Mouse (Mus musculus) heart, adult 2 months (tissue): ENCODE data around the gene Cisd2. TPM values are rescaled to one million over a fixed set of nuclear protein-coding genes. Genes with fewer than 3 reads are reported as not detected.

Experiments
- DNase-seq, 2 experiments: peaks; one replicate each; pipeline ENCODE4 v3.0.0; 2021
- H3K27ac ChIP-seq: fragments of 200-600 bp; 2 replicates; pipeline ENCODE4 v1.8.1; 2022
- H3K27me3 ChIP-seq: fragments of 200-500 bp; 2 replicates; pipeline ENCODE4 v1.6.1; 2012; ENCODE audit warnings: mild to moderate bottlenecking, low read length, inconsistent platforms, mixed read lengths; ENCODE audit not compliant: control insufficient read depth, insufficient read depth
- H3K36me3 ChIP-seq: fragments of 200-500 bp; 2 replicates; pipeline ENCODE4 v1.6.1; 2012; ENCODE audit warnings: low read length, inconsistent platforms; ENCODE audit not compliant: control insufficient read depth, insufficient read depth
- H3K4me1 ChIP-seq: fragments of 200-500 bp; 2 replicates; pipeline ENCODE4 v1.6.1; 2011; ENCODE audit warnings: low read length; ENCODE audit not compliant: control insufficient read depth, insufficient read depth
- H3K4me3 ChIP-seq: fragments of 200-600 bp; 2 replicates; pipeline ENCODE4 v1.8.1; 2022
- H3K79me2 ChIP-seq: fragments of 200-500 bp; replicated peaks from 2 replicates; pipeline ENCODE4 v1.6.1; 2012; ENCODE audit warnings: mild to moderate bottlenecking, inconsistent platforms, low read length, moderate library complexity, mixed read lengths; ENCODE audit not compliant: control insufficient read depth, insufficient read depth
- H3K9ac ChIP-seq: fragments of 200-500 bp; 2 replicates; pipeline ENCODE4 v1.6.1; 2012; ENCODE audit warnings: low read depth, mild to moderate bottlenecking, control low read depth, inconsistent platforms, low read length, mixed read lengths
- CTCF ChIP-seq: fragments of 200-600 bp; IDR thresholded peaks from 2 replicates; pipeline ENCODE4 v1.8.1; 2022; ENCODE audit warnings: antibody characterized with exemption, mild to moderate bottlenecking, moderate library complexity
- EP300 ChIP-seq: fragments of 200-500 bp; IDR thresholded peaks from 2 replicates; pipeline ENCODE4 v1.6.1; 2011; ENCODE audit warnings: low read depth, low read length, control low read depth; ENCODE audit not compliant: insufficient read depth
- POLR2A ChIP-seq: fragments of 200-500 bp; IDR thresholded peaks from 2 replicates; pipeline ENCODE4 v1.6.1; 2011; ENCODE audit warnings: mild to moderate bottlenecking, low read depth, low read length, control low read depth; ENCODE audit not compliant: insufficient read depth
- WGBS: fragments of 180-500 bp; shearing (Covaris S2); methylation state at CpG from one replicate; pipeline ENCODE4 v1.1.7; 2018; 5-methylcytosine and 5-hydroxymethylcytosine counted together
- intact Hi-C: fragments of 180-260 bp; cut with DNase I; formaldehyde crosslinking; loops from one replicate; pipeline ENCODE4 v1.15.1; 2025
- polyA plus RNA-seq: library from polyadenylated mRNA; depleted of rRNA; stranded (reverse); fragments of >200 nt; gene quantifications from 2 replicates; pipeline ENCODE4 v1.2.3, GENCODE M21; 2012
- total RNA-seq, 2 experiments: library from RNA; stranded (reverse); gene quantifications; 2 replicates each; pipeline ENCODE4 v1.2.3; 2021

Cisd2 gene
- total and polyA plus RNA-seq, 3 experiments, result 20.6 to 55.0 (median 47.1) TPM

GRCm38 (mm10) chr3:135407351-135407750 is 16.4 kb downstream of the Cisd2 start:
- Histone ChIP-seq H3K27ac (no peak overlapping the region), H3K4me1 (peaks cover 1% of the 10 kb centered on the region; the same call in 1 of the 2 replicates), H3K4me3 (no peak overlapping the region), H3K27me3 (no peaks in the 10 kb centered on the region), H3K9ac (no peak overlapping the region), H3K36me3 (peaks cover under 1% of the 10 kb centered on the region; the same call in 1 of the 2 replicates), H3K79me2 (no peaks in the 10 kb centered on the region)
- 49% methylated on average over 9 of the region's 9 CpGs for WGBS
- TF ChIP-seq CTCF (no peak), EP300 (no peak), POLR2A (no peak)
- DNase-seq, result no peak
- intact Hi-C loops, result no loop called here

- WGBS, result 72% methylated on average over 4 of the region's 4 CpGs
These were observed 19.1 kb downstream of the Cisd2 start for GRCm38 (mm10) chr3:135404599-135404998.

DNA sequence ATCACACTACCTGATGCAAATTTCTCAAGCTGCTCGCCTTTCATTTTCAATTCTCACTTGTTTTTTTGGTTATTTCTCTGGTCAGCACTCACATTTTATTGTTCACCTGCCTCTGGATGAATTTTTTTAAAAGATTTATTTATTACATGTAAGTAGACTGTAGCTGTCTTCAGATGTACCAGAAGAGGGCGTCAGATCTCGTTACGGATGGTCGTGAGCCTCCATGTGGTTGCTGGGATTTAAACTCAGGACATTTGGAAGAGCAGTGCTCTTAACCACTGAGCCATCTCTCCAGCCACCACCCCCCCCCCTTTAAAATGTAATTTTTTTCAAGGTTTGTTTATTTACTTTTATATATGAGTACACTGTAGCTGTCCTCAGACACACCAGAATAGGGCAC is 19.9 kb downstream of the Cisd2 start:
- no peak overlapping the region for H3K27ac ChIP-seq
- H3K36me3 ChIP-seq, result no peaks in the 10 kb centered on the region
- no peak for TF ChIP-seq POLR2A
- peak; percentile 39 for TF ChIP-seq CTCF
- no peak for TF ChIP-seq EP300
- WGBS, result 58% methylated on average over 5 of the region's 5 CpGs
- peaks cover 1% of the 10 kb centered on the region for H3K4me1 ChIP-seq
- H3K4me3 ChIP-seq, result no peak overlapping the region
- DNase-seq, result no peak
- intact Hi-C loops, result loop anchor here (2.0 to 5.0 kb wide), 7 partner anchors 19 to 327 kb away; partner anchors contain the start of genes Bdh2, Cisd2 and Manba
- no peaks in the 10 kb centered on the region for H3K27me3 ChIP-seq
- no peaks in the 10 kb centered on the region for H3K79me2 ChIP-seq
- no peak overlapping the region for H3K9ac ChIP-seq

More at GRCm38 (mm10) chr3:135404599-135404998, 19.1 kb downstream of the Cisd2 start:
- 0 out of 2 replicates have a peak, but pooled peaks have one; percentile 15 for TF ChIP-seq CTCF
- TF ChIP-seq POLR2A, result no peak
- peaks cover 1% of the 10 kb centered on the region for H3K4me1 ChIP-seq
- H3K4me3 ChIP-seq, result no peak overlapping the region
- H3K27me3 ChIP-seq, result no peaks in the 10 kb centered on the region
- no peaks in the 10 kb centered on the region for H3K79me2 ChIP-seq
- no peak for DNase-seq
- H3K27ac ChIP-seq, result no peak overlapping the region
- intact Hi-C loops, result loop anchor here (5.0 kb wide), 3 partner anchors 83 to 308 kb away; partner anchors contain the start of genes Bdh2 and Manba
- no peak overlapping the region for H3K9ac ChIP-seq
- H3K36me3 ChIP-seq, result no peaks in the 10 kb centered on the region

DNA sequence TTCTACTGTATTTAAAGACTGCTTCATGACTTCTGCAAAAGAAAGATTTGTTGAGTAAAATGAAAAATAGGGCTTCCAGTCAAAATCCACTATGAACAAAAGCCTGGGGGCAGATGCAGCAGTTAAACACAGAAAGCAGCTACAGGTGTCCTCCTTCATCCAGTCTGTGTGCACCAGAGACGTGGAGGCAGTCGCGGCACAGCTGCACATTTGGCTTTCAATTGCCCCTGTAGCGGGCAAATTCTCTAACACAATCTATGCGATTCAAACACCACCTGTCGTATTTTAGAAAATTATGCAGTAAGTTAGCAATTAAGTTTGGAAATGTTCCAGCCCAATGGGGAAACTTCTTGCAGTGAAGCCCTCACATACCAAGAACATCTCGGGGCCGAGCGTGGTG is 20.5 kb downstream of the Cisd2 start:
- Histone ChIP-seq H3K79me2 (no peaks in the 10 kb centered on the region), H3K27ac (no peak overlapping the region), H3K4me1 (peaks cover 1% of the 10 kb centered on the region), H3K4me3 (no peak overlapping the region), H3K27me3 (no peaks in the 10 kb centered on the region), H3K36me3 (no peaks in the 10 kb centered on the region), H3K9ac (no peak overlapping the region)
- whole genome bisulfite sequencing, result 92% methylated on average over 9 of the region's 9 CpGs
- TF ChIP-seq POLR2A (no peak), CTCF (no peak), EP300 (no peak)
- intact Hi-C loops, result loop anchor here (2.0 to 5.0 kb wide), 7 partner anchors 20 to 328 kb away; partner anchors contain the start of genes Bdh2, Cisd2 and Manba
- DNase-seq, result no peak

DNA sequence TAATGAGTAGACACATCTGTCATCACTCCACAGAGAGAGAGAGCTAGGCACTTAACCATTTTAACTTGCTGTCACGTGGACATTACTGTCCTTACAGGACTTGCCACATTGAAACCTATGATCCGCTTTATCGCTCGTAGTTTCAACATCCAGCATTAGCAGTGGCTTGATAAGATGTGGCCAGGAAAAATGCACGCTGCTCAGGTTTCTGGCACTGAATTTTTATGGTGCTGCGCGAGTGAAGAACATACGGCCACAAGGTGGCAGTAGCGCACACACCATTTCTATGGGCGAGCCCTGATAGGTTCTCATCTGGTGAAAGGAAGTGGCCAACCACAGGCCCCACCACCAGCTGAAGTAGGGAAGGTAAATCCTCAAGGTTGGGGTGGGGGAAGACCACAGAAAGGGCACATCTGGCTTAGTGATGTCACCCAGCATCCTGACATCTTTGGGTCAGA is 21.5 kb downstream of the Cisd2 start:
- H3K9ac ChIP-seq, result no peak overlapping the region
- H3K27ac ChIP-seq, result no peak overlapping the region; the same call in 1 of the 2 replicates
- no peaks in the 10 kb centered on the region for H3K27me3 ChIP-seq
- no peak overlapping the region for H3K4me3 ChIP-seq
- no peaks in the 10 kb centered on the region for H3K79me2 ChIP-seq
- peaks cover 1% of the 10 kb centered on the region for H3K4me1 ChIP-seq
- 2% methylated on average over 10 of the region's 10 CpGs for WGBS
- intact Hi-C loops, result loop anchor here (1.0 to 5.0 kb wide), 8 partner anchors 21 to 329 kb away; partner anchors contain the start of genes Bdh2, Cisd2 and Manba
- peak; percentile 89 to 91 for DNase-seq
- H3K36me3 ChIP-seq, result no peaks in the 10 kb centered on the region
- TF ChIP-seq CTCF, result peak; percentile 95
- peak; percentile 94 for TF ChIP-seq EP300
- TF ChIP-seq POLR2A, result no peak

- no peaks in the 10 kb centered on the region for H3K27me3 ChIP-seq
- no peaks in the 10 kb centered on the region for H3K36me3 ChIP-seq
- H3K9ac ChIP-seq, result no peak overlapping the region
- no peak for DNase-seq
- intact Hi-C loops, result loop anchor here (5.0 kb wide), 1 partner anchor 105 kb away; no protein-coding TSS in a partner anchor
- H3K4me1 ChIP-seq, result no peaks in the 10 kb centered on the region; the same call in none of the 2 replicates
- TF ChIP-seq CTCF (no peak), EP300 (no peak), POLR2A (no peak)
- no peaks in the 10 kb centered on the region for H3K79me2 ChIP-seq
- H3K27ac ChIP-seq, result no peak overlapping the region
- no peak overlapping the region for H3K4me3 ChIP-seq
These were observed 26.6 kb downstream of the Cisd2 start for GRCm38 (mm10) chr3:135397112-135397511.
